Mouse (Mus musculus) heart, embryonic 10.5 days (tissue): ENCODE results near the gene L3mbtl1. TPM values are rescaled to one million over a fixed set of nuclear protein-coding genes. Genes with fewer than 3 reads are reported as not detected.

ENCODE experiments used
- DNase-seq: peaks from one replicate; pipeline ENCODE4 v3.0.0-alpha.2; 2017; ENCODE audit warnings: low spot score
- H3K27ac ChIP-seq: fragments of 300-500 bp; sonication (generic); 2 replicates; pipeline ENCODE4 v1.5.1; 2016; ENCODE audit warnings: mild to moderate bottlenecking
- H3K27me3 ChIP-seq: fragments of 300-500 bp; sonication (generic); 2 replicates; pipeline ENCODE4 v1.6.1; 2016; ENCODE audit warnings: mild to moderate bottlenecking; ENCODE audit not compliant: poor library complexity, insufficient read depth, severe bottlenecking
- H3K36me3 ChIP-seq: fragments of 300-500 bp; sonication (generic); 2 replicates; pipeline ENCODE4 v1.6.1; 2016; ENCODE audit warnings: mild to moderate bottlenecking, moderate library complexity
- H3K4me1 ChIP-seq: fragments of 300-500 bp; sonication (generic); 2 replicates; pipeline ENCODE4 v1.6.1; 2016; ENCODE audit warnings: mild to moderate bottlenecking
- H3K4me3 ChIP-seq: fragments of 300-500 bp; sonication (generic); 2 replicates; pipeline ENCODE4 v1.5.1; 2016; ENCODE audit warnings: mild to moderate bottlenecking, moderate library complexity
- H3K9me3 ChIP-seq: fragments of 300-500 bp; sonication (generic); 2 replicates; pipeline ENCODE4 v1.6.1; 2016; ENCODE audit warnings: mild to moderate bottlenecking, moderate library complexity
- WGBS: fragments of 180-500 bp; shearing (Covaris S2); methylation state at CpG from one replicate; pipeline ENCODE4 v1.1.7; 2016; 5-methylcytosine and 5-hydroxymethylcytosine counted together
- polyA plus RNA-seq: library from polyadenylated mRNA; unstranded; fragments of >200 nt; fragmentation: Nextera tagmentation; extraction: Ambion mirVana; gene quantifications from 2 replicates; pipeline ENCODE4 v1.2.1, GENCODE M21; 2016

Gene L3mbtl1
- polyA plus RNA-seq, 1 experiment from 2014 or later: 0.15 TPM

- Histone ChIP-seq H3K4me1 (peaks cover 7% of the 10 kb centered on the region; the same call in 1 of the 2 replicates), H3K27me3 (no peaks in the 10 kb centered on the region), H3K27ac (no peak overlapping the region), H3K4me3 (no peak overlapping the region), H3K36me3 (peaks cover 5% of the 10 kb centered on the region), H3K9me3 (no peaks in the 10 kb centered on the region)
- DNase-seq: no peak
- WGBS: 53% methylated on average over 3 of the region's 3 CpGs
These were observed 15.2 kb upstream of the L3mbtl1 start for GRCm38 (mm10) chr2:162927918-162928585.

DNA sequence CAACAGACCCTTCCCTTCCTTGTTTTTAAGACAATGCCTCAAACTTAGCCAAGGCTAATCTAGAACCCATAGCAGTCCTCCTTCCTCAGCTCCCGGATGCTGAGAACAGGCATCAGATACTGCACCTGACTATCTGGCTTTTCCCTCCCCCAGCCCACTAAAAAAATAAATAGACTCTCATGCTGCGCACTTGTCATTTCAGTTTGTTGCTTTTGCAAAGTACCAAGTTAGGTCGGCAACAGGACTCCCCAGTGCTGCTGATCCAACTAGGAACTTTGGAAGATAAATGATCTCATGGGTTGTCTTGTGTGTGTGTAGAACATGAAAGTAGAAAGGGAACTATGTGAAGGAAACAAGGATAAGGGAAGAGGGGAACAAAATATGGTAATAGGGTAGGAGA lies 13.6 kb upstream of the L3mbtl1 start:
- H3K36me3 ChIP-seq: peaks cover 22% of the 10 kb centered on the region
- peak overlapping the region; percentile 99; the same call in 1 of the 2 replicates for H3K4me3 ChIP-seq
- WGBS: 43% methylated on average over 3 of the region's 3 CpGs
- H3K9me3 ChIP-seq: no peaks in the 10 kb centered on the region
- DNase-seq: no peak
- H3K27ac ChIP-seq: no peak overlapping the region
- H3K4me1 ChIP-seq: peaks cover 7% of the 10 kb centered on the region; the same call in 1 of the 2 replicates
- no peaks in the 10 kb centered on the region for H3K27me3 ChIP-seq

DNA sequence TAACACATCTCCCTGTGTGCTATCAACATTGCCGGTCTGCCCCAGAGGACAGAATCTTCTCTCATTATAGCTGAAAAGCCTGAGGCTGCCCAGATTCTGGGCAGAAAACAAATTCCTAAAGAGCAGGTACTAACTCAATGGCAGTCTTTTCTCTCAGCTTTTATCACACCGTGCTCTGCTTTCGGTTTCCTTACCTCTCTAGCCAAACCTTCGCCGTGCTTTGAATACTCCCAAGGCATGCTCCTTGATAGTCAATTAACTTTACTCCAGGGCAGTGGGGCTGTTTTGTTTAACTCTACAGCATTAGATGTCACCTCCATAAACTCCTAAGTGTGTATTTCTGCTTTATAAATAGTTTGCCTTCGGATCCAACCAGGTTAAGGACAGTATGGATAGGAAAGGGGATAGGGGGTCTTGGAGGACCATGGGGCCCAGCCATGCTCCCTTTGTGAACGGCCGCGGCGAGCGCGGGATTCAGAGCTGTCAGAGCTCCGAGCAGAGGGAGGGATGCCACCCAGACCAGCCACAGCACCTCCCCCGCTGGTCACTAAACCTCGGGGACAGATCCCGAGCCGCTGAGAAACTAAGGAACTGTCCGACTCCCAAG lies 12.7 kb upstream of the L3mbtl1 start:
- Histone ChIP-seq H3K4me1 (peaks cover 3% of the 10 kb centered on the region; the same call in 1 of the 2 replicates), H3K36me3 (peaks cover 31% of the 10 kb centered on the region), H3K27me3 (no peaks in the 10 kb centered on the region), H3K4me3 (peak overlapping the region; percentile 99), H3K9me3 (no peaks in the 10 kb centered on the region), H3K27ac (peak overlapping the region; percentile 100)
- DNase-seq: no peak
- 1% methylated on average over 18 of the region's 18 CpGs for WGBS

GRCm38 (mm10) chr2:162931123-162931673 lies 12.1 kb upstream of the L3mbtl1 start, which contains the start of gene Srsf6:
Gene Srsf6 (plus strand): TSS chr2:162931528.
- H3K9me3 ChIP-seq: no peaks in the 10 kb centered on the region

DNA sequence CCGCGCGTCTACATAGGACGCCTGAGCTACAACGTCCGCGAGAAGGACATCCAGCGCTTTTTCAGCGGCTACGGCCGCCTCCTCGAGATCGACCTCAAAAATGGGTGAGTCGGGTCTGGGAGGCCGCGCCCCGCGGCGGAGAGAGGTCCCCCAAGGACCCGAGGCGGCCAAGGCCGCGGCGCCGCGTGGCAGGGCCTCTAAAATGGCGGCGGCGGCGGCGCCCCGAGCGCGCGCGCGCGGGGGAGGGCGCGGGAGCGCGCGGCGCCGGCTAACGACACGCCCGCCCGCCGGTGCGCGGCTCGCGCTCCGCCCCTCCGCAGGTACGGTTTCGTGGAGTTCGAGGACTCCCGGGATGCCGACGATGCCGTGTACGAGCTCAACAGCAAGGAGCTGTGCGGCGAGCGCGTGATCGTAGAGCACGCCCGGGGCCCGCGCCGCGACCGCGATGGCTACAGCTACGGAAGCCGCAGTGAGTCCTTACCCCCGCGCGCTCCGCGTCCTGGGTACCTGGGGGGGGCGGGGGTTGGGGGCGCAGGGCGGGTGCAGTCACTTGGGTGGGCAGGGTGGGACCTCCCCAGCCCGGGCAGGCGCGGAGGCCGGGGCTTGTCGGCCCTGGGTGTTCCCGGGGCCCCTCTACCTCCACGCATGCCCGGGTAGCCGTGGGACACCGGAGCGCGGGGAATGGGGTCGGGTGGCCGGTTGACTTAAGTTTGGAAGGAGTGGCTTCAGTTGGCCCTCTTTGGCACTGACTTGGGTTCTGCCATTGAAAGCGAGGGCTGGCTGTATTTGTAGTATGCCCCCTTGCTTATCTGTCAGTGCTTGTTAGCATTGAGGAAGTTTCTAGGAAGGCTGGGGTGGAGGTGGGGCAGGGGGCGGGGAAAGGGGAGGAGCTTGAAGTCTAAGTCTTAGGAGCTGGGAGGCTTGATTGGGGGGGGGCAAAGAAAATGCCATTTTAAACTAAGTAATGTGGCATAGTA lies 11.3 kb upstream of the L3mbtl1 start:
- no peaks in the 10 kb centered on the region for H3K9me3 ChIP-seq
- peaks cover 3% of the 10 kb centered on the region; the same call in 1 of the 2 replicates for H3K4me1 ChIP-seq
- peak overlapping the region; percentile 100 for H3K27ac ChIP-seq
- under 1% methylated on average over 66 of the region's 103 CpGs for WGBS
- no peaks in the 10 kb centered on the region for H3K27me3 ChIP-seq
- H3K36me3 ChIP-seq: peaks cover 44% of the 10 kb centered on the region
- peak; percentile 91 for DNase-seq
- peak overlapping the region; percentile 99 for H3K4me3 ChIP-seq

More at GRCm38 (mm10) chr2:162931123-162931673, 12.1 kb upstream of the L3mbtl1 start, which contains the start of gene Srsf6:
- H3K36me3 ChIP-seq: peaks cover 37% of the 10 kb centered on the region
- WGBS: under 1% methylated on average over 65 of the region's 68 CpGs
- H3K4me1 ChIP-seq: peaks cover 3% of the 10 kb centered on the region; the same call in 1 of the 2 replicates
- H3K27me3 ChIP-seq: no peaks in the 10 kb centered on the region
- DNase-seq: peak; percentile 93
- peak within 1 kb of the TSS; percentile 100 for H3K27ac ChIP-seq
- H3K4me3 ChIP-seq: peak within 1 kb of the TSS; percentile 99

GRCm38 (mm10) chr2:162932706-162933105 lies 10.6 kb upstream of the L3mbtl1 start:
- no peak for DNase-seq
- peaks cover 51% of the 10 kb centered on the region for H3K36me3 ChIP-seq
- 63% methylated on average over 4 of the region's 4 CpGs for WGBS

GRCm38 (mm10) chr2:162934421-162934820 lies 8.9 kb upstream of the L3mbtl1 start:
- Histone ChIP-seq H3K27ac (no peak overlapping the region), H3K36me3 (peaks cover 67% of the 10 kb centered on the region), H3K27me3 (no peaks in the 10 kb centered on the region), H3K9me3 (no peaks in the 10 kb centered on the region), H3K4me1 (peaks cover 3% of the 10 kb centered on the region; the same call in 1 of the 2 replicates), H3K4me3 (no peak overlapping the region)
- 94% methylated on average over 19 of the region's 19 CpGs for WGBS
- DNase-seq: no peak

More at GRCm38 (mm10) chr2:162932706-162933105, 10.6 kb upstream of the L3mbtl1 start:
- Histone ChIP-seq H3K9me3 (no peaks in the 10 kb centered on the region), H3K27me3 (no peaks in the 10 kb centered on the region), H3K4me3 (peak overlapping the region; percentile 99), H3K27ac (no peak overlapping the region), H3K4me1 (peaks cover 3% of the 10 kb centered on the region; the same call in 1 of the 2 replicates)

DNA sequence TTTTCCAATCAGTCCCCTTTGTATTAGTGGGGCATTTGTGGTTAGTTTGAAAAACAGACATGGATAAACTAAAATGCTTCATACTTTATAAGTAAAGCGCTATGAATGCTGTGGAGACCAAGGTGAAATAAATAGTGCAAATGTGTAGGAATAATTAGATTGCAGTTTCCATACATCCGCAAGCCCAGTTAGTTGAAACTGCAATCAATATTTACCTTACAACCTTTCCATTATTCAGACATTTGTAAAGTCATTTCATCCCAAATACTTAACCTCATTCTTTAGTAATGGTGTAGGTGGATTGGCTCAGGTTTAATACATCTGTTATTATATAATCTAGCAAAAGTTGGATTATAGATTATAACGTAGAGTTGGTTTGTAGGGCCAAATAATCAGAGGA lies 7.6 kb upstream of the L3mbtl1 start:
- Histone ChIP-seq H3K4me1 (0 out of 2 replicates have a peak, but pooled peaks cover 3% of the 10 kb centered on the region), H3K4me3 (no peak overlapping the region), H3K27me3 (no peaks in the 10 kb centered on the region), H3K36me3 (peaks cover 79% of the 10 kb centered on the region), H3K27ac (no peak overlapping the region), H3K9me3 (no peaks in the 10 kb centered on the region)
- 93% methylated on average over 3 of the region's 3 CpGs for WGBS
- DNase-seq: no peak

DNA sequence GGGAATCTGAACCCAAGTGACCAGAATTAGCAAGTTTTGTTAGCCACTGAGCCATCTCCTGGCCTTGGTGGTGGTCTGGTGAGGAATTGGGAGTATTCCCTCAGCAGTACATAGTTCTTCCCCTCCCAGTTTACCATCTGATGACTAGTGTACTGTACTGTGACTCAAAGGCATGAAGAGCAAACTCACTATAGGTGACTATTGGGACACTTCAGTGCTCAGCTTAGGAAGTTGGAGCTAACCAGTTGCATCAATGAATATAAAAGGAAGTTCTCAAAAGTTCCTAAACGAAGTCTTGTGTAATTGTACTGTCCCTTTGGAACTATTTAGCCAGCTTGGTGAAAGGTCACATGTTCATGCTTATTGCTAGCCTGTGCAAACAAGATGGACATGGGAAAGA lies 3.7 kb upstream of the L3mbtl1 start:
- DNase-seq: no peak
- 79% methylated on average over 1 of the region's 1 CpGs for WGBS

GRCm38 (mm10) chr2:162943931-162944330 lies 659 bp downstream of the L3mbtl1 start:
- H3K9me3 ChIP-seq: no peaks in the 10 kb centered on the region
- H3K4me3 ChIP-seq: peak overlapping the region; percentile 78
- no peak for DNase-seq
- peaks cover 15% of the 10 kb centered on the region for H3K4me1 ChIP-seq
- H3K36me3 ChIP-seq: peaks cover 17% of the 10 kb centered on the region
- WGBS: 6% methylated on average over 11 of the region's 11 CpGs
- H3K27me3 ChIP-seq: peaks cover 35% of the 10 kb centered on the region
- no peak overlapping the region for H3K27ac ChIP-seq

More for the DNA sequence above, 3.7 kb upstream of the L3mbtl1 start:
- peaks cover 8% of the 10 kb centered on the region for H3K4me1 ChIP-seq
- peaks cover 22% of the 10 kb centered on the region for H3K27me3 ChIP-seq
- no peaks in the 10 kb centered on the region for H3K9me3 ChIP-seq
- H3K27ac ChIP-seq: no peak overlapping the region
- H3K4me3 ChIP-seq: no peak overlapping the region
- H3K36me3 ChIP-seq: peaks cover 59% of the 10 kb centered on the region

DNA sequence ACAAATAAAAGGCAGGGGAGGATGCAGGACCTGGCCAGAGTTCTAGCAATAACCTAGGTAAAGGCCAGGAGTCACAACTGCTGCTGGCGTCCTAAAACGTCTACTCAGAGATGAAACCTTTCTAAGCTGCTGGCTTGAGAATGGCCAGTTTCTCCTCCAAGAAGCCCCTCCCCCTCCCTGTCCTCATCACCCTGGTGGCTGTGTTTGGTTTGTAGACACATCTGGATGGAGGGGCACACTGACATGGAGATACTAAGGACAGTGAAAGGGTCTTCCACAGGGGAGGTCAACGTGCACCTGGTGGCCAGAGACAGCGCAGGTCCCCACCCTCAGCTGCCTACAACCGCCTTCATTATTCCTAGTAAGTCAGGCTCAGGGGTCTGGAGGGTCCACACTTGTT lies 3.7 kb downstream of the L3mbtl1 start:
- H3K27me3 ChIP-seq: peaks cover 31% of the 10 kb centered on the region
- no peaks in the 10 kb centered on the region for H3K9me3 ChIP-seq
- H3K4me1 ChIP-seq: peaks cover 15% of the 10 kb centered on the region
- no peak overlapping the region for H3K4me3 ChIP-seq
- H3K27ac ChIP-seq: no peak overlapping the region
- 71% methylated on average over 5 of the region's 5 CpGs for WGBS
- H3K36me3 ChIP-seq: no peaks in the 10 kb centered on the region
- peak; percentile 56 for DNase-seq

DNA sequence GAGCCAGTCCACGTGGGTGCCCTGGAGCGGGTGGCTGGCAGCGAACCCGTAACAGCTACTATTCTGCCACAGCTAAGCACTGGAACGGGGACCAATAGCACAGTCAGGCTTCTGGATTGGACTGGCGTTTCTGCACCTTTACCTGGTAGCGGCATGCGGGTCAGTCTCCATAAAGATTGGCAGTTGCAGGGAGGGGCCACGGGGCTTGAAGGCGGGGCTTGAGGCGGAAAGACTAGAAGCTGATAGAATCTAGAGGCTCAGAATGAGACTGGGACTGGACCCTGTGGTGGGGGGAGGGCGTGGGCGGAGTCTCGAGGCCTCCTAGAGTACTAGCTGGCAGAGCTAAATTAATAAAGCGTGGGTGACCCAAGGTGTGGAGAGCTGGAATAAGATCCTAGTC lies 4.5 kb downstream of the L3mbtl1 start:
- H3K4me1 ChIP-seq: peaks cover 15% of the 10 kb centered on the region
- H3K9me3 ChIP-seq: no peaks in the 10 kb centered on the region
- H3K36me3 ChIP-seq: no peaks in the 10 kb centered on the region
- H3K4me3 ChIP-seq: peak overlapping the region; percentile 40
- peak; percentile 73 for DNase-seq
- no peak overlapping the region for H3K27ac ChIP-seq
- peaks cover 30% of the 10 kb centered on the region for H3K27me3 ChIP-seq
- WGBS: 33% methylated on average over 15 of the region's 15 CpGs
